Mouse (Mus musculus) small intestine, adult 2 months (tissue): ENCODE results near the gene Hibadh.

Source experiments
- CTCF ChIP-seq: fragments of 200-500 bp; IDR thresholded peaks from 2 replicates; pipeline ENCODE4 v1.5.1; 2012; ENCODE audit warnings: low read depth, mild to moderate bottlenecking, control low read depth, inconsistent platforms, low read length, moderate library complexity, mixed read lengths; ENCODE audit not compliant: insufficient replicate concordance, insufficient read length; ENCODE audit errors: extremely low read depth
- POLR2A ChIP-seq: fragments of 200-500 bp; IDR thresholded peaks from 2 replicates; pipeline ENCODE4 v1.6.1; 2012; ENCODE audit warnings: low read depth, mild to moderate bottlenecking, control low read depth, inconsistent platforms, low read length, moderate library complexity

- TF ChIP-seq CTCF, result no peak
- TF ChIP-seq POLR2A, result no peak
Measured at GRCm38 (mm10) chr6:52532144-52532492, 108.1 kb downstream of the Hibadh start.
